Mouse (Mus musculus) left cerebral cortex, postnatal 4 days (tissue): ENCODE measurements around the gene Usp24. TPM values are rescaled to one million over a fixed set of nuclear protein-coding genes. Genes with fewer than 3 reads are reported as not detected.
A peak's percentile ranks its signal among the peaks of the same experiment; 100 is the strongest.

ENCODE experiments used
- DNase-seq: peaks from one replicate; pipeline ENCODE4 v3.0.0-alpha.2; 2022
- intact Hi-C: fragments of 180-260 bp; cut with DNase I; formaldehyde crosslinking; loops from one replicate; pipeline ENCODE4 v1.15.1; 2025
- total RNA-seq, 2 experiments: library from RNA; stranded (reverse); gene quantifications; 2 replicates each; pipeline ENCODE4 v1.2.3; 2021

The Usp24 gene
- total RNA-seq, 2 experiments from 2014 or later: 59.1 to 60.3 TPM

- peak; percentile 70 for DNase-seq
- intact Hi-C loops: loop anchor here (1.0 kb wide), 1 partner anchor 55 kb away; no protein-coding TSS in a partner anchor
Measured at GRCm38 (mm10) chr4:106474241-106474640, 158.2 kb downstream of the Usp24 start.

GRCm38 (mm10) chr4:106480545-106480944 lies 164.5 kb downstream of the Usp24 start:
- no peak for DNase-seq
- intact Hi-C loops: no loop called here

- DNase-seq: no peak
- intact Hi-C loops: no loop called here
Measured at GRCm38 (mm10) chr4:106483215-106483727, 167.3 kb downstream of the Usp24 start.

- intact Hi-C loops: no loop called here
- no peak for DNase-seq
Measured at GRCm38 (mm10) chr4:106483831-106484230, 167.8 kb downstream of the Usp24 start.

- DNase-seq: no peak
- intact Hi-C loops: no loop called here
Measured at GRCm38 (mm10) chr4:106490620-106491019, 174.6 kb downstream of the Usp24 start.

Other genes starting within 250 kb of the Usp24 start
- 1 to 10 TPM; 4.4 to 5.3 TPM for gene Pcsk9, start 148.1 kb downstream of the Usp24 start, total RNA-seq
- not detected for gene Bsnd, start 176.1 kb downstream of the Usp24 start, total RNA-seq
- gene Dhcr24, start 244.8 kb downstream of the Usp24 start, total RNA-seq: 100 to 1,000 TPM; 143 to 145 TPM